13 mouse cellular contexts compared by ENCODE assay signal in the genomic region with DNA sequence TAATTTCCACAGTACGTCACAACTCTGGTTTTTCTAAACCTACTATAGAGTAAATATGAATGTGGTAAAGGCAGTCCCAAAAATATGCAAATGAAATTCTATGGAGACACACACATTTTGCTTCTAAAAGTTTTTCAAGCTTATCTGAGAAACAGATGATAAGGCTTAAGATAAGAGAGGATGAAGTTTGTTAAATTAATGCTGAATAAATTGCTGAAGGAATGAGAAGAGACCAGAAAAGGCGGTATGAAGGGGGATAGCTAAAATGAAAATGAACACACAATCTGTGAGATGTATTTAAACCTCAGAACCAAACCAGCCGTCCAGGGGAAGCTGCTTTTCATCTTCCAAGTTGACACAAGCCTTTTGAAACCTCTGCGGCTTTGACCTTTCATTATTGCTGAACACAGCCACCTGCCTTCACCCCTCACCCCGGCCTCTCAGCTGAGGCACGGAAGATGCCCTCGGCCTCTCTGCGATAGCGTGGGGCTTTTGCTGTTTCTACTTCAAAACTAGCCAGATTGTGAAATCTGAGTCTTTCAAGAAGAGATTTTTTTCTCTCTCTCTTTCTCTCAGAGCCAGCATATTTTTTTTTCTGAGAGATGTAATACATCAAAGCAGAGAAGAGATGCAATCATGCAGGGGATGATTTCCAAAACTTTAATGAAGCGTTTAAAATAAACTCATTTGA.
DNase-seq lines count a peak whose midpoint lies in the region; ATAC-seq and TF ChIP-seq lines count a peak whose summit lies in the region.
"Had no signal": no experiment of that assay in that cellular context is flagged by ENCODE, and none has a peak within 500 bp of the region (broad histone marks: within the 10 kb centered on the region; RNA-seq: fewer than 3 reads in every experiment).

No protein-coding gene starts in this region.

- H3K4me3 ChIP-seq in kidney, embryonic 16.5 days (ENCODE audit: low read length): no peak overlapping the region
- no peak overlapping the region for H3K4me3 ChIP-seq in forebrain, postnatal 0 days (ENCODE audit: low read depth, low read length)
- H3K4me3 ChIP-seq: embryonic facial prominence, embryonic 12.5 days; gastrocnemius, adult 2 months; heart, embryonic 15.5 days; liver, embryonic 15.5 days had no signal

- no peaks in the 10 kb centered on the region for H3K36me3 ChIP-seq in kidney, embryonic 16.5 days (ENCODE audit: insufficient read depth, low read length)
- H3K36me3 ChIP-seq in forebrain, postnatal 0 days (ENCODE audit: insufficient read depth): no peaks in the 10 kb centered on the region
- H3K36me3 ChIP-seq: embryonic facial prominence, embryonic 12.5 days; heart, embryonic 15.5 days; liver, embryonic 15.5 days had no signal

- no peak for ATAC-seq in kidney, embryonic 16.5 days (ENCODE audit: low FRiP score, low TSS enrichment)
- ATAC-seq in forebrain, postnatal 0 days: peak; percentile 45
- no peak for ATAC-seq in megakaryocyte-erythroid progenitor cell, adult 5-6 weeks (replicated peaks; ENCODE audit: low FRiP score, low TSS enrichment, poor library complexity, severe bottlenecking)
- ATAC-seq: intestine, postnatal 0 days had no signal

- DNase-seq in kidney, postnatal 14 days: no peak
- peak; percentile 10 for DNase-seq in right cerebral cortex, postnatal 25 days
- DNase-seq in right cerebral cortex, postnatal 36 days (ENCODE audit: low spot score in 2 of 2): no peak
- DNase-seq in forebrain, postnatal 0 days: peak; percentile 59
- no peak for DNase-seq in cerebellum, adult 8-10 months
- no peak for DNase-seq in MN1 (ENCODE audit: low spot score)
- DNase-seq: gastrocnemius, adult 2 months had no signal

- H3K27ac ChIP-seq in kidney, embryonic 16.5 days (ENCODE audit: low read length): no peak overlapping the region
- H3K27ac ChIP-seq in forebrain, postnatal 0 days (ENCODE audit: low read depth, low read length): peak overlapping the region; percentile 85
- H3K27ac ChIP-seq: embryonic facial prominence, embryonic 12.5 days; gastrocnemius, adult 2 months; heart, embryonic 15.5 days; liver, embryonic 15.5 days had no signal

- 0 out of 2 replicates have a peak overlapping the region, but pooled peaks have one; percentile 15 for H3K4me2 ChIP-seq in kidney, embryonic 16.5 days (replicated peaks; ENCODE audit: low read depth, low read length)
- peak overlapping the region; percentile 34 for H3K4me2 ChIP-seq in forebrain, postnatal 0 days (ENCODE audit: low read depth)
- H3K4me2 ChIP-seq: embryonic facial prominence, embryonic 12.5 days; heart, embryonic 15.5 days; liver, embryonic 15.5 days had no signal

- 0 out of 2 replicates have a peak, but pooled peaks cover 3% of the 10 kb centered on the region for H3K4me1 ChIP-seq in kidney, embryonic 16.5 days (ENCODE audit: insufficient read depth, low read length)
- H3K4me1 ChIP-seq in forebrain, postnatal 0 days (ENCODE audit: insufficient read depth): peaks cover 7% of the 10 kb centered on the region
- H3K4me1 ChIP-seq: heart, embryonic 15.5 days; liver, embryonic 15.5 days had no signal

- 38% methylated on average over 10 of the region's 10 CpGs for WGBS in kidney, embryonic 16.5 days
- WGBS in forebrain, postnatal 0 days: 12% methylated on average over 10 of the region's 10 CpGs

- TF ChIP-seq CTCF in forebrain, postnatal 0 days (IDR thresholded peaks at IDR 0.05; ENCODE audit: low read depth): no peak

- H3K9ac ChIP-seq in kidney, embryonic 16.5 days (replicated peaks; ENCODE audit: low read length): no peak overlapping the region
- H3K9ac ChIP-seq in forebrain, postnatal 0 days: no peak overlapping the region
- H3K9ac ChIP-seq: embryonic facial prominence, embryonic 12.5 days; heart, embryonic 15.5 days; liver, embryonic 15.5 days had no signal

- H3K9me3 ChIP-seq in kidney, embryonic 16.5 days (ENCODE audit: low read length): no peaks in the 10 kb centered on the region
- H3K9me3 ChIP-seq in forebrain, postnatal 0 days (ENCODE audit: low read length): no peaks in the 10 kb centered on the region
- H3K9me3 ChIP-seq: embryonic facial prominence, embryonic 12.5 days; heart, embryonic 15.5 days; liver, embryonic 15.5 days had no signal

- no peaks in the 10 kb centered on the region for H3K27me3 ChIP-seq in kidney, embryonic 16.5 days (ENCODE audit: insufficient read depth, low read length)
- no peaks in the 10 kb centered on the region for H3K27me3 ChIP-seq in forebrain, postnatal 0 days (ENCODE audit: insufficient read depth, low read length)
- H3K27me3 ChIP-seq: embryonic facial prominence, embryonic 12.5 days; heart, embryonic 15.5 days; liver, embryonic 15.5 days had no signal

Comparison
In these comparisons a context has a peak if more than half of its experiments do, and no peak if none do; other contexts are left out.
1. DNase-seq: peak in right cerebral cortex, postnatal 25 days (single experiment) and forebrain, postnatal 0 days (single experiment); none in kidney, postnatal 14 days (single experiment), right cerebral cortex, postnatal 36 days (0 of 2), cerebellum, adult 8-10 months (single experiment) and MN1 (single experiment).